Mouse (Mus musculus) forebrain, embryonic 12.5 days (tissue): ENCODE results near the gene Zc3h7b. TPM values are rescaled to one million over a fixed set of nuclear protein-coding genes. Genes with fewer than 3 reads are reported as not detected.

Source experiments
- ATAC-seq: fragments of 200-750 bp; cut with Nextera tagmentation; 2 replicates; pipeline ENCODE4 v1.8.0; 2017; ENCODE audit warnings: moderate TSS enrichment; ENCODE audit not compliant: low FRiP score
- H3K27ac ChIP-seq: fragments of 300-500 bp; sonication (generic); 2 replicates; pipeline ENCODE4 v1.5.1; 2016; ENCODE audit warnings: mild to moderate bottlenecking
- H3K27me3 ChIP-seq: fragments of 300-500 bp; sonication (generic); 2 replicates; pipeline ENCODE4 v1.6.1; 2016; ENCODE audit warnings: mild to moderate bottlenecking
- H3K36me3 ChIP-seq: fragments of 300-500 bp; sonication (generic); replicated peaks from 2 replicates; pipeline ENCODE4 v1.6.1; 2016; ENCODE audit warnings: mild to moderate bottlenecking
- H3K4me1 ChIP-seq: fragments of 300-500 bp; sonication (generic); 2 replicates; pipeline ENCODE4 v1.6.1; 2016
- H3K4me2 ChIP-seq: fragments of 300-500 bp; sonication (generic); 2 replicates; pipeline ENCODE4 v1.6.1; 2016; ENCODE audit warnings: mild to moderate bottlenecking, moderate library complexity
- H3K4me3 ChIP-seq: fragments of 300-500 bp; sonication (generic); replicated peaks from 2 replicates; pipeline ENCODE4 v1.5.1; 2016; ENCODE audit warnings: mild to moderate bottlenecking
- H3K9ac ChIP-seq: fragments of 300-500 bp; sonication (generic); 2 replicates; pipeline ENCODE4 v1.6.1; 2016; ENCODE audit warnings: mild to moderate bottlenecking
- H3K9me3 ChIP-seq: fragments of 300-500 bp; sonication (generic); 2 replicates; pipeline ENCODE4 v1.6.1; 2016
- WGBS: fragments of 180-500 bp; shearing (Covaris S2); methylation state at CpG from one replicate; pipeline ENCODE4 v1.1.7; 2016; 5-methylcytosine and 5-hydroxymethylcytosine counted together
- polyA plus RNA-seq: library from polyadenylated mRNA; unstranded; fragments of >200 nt; fragmentation: Nextera tagmentation; extraction: Ambion mirVana; gene quantifications from 2 replicates; pipeline ENCODE4 v1.2.1, GENCODE M21; 2016

The Zc3h7b gene
- polyA plus RNA-seq, 1 experiment from 2014 or later: 45.8 TPM

DNA sequence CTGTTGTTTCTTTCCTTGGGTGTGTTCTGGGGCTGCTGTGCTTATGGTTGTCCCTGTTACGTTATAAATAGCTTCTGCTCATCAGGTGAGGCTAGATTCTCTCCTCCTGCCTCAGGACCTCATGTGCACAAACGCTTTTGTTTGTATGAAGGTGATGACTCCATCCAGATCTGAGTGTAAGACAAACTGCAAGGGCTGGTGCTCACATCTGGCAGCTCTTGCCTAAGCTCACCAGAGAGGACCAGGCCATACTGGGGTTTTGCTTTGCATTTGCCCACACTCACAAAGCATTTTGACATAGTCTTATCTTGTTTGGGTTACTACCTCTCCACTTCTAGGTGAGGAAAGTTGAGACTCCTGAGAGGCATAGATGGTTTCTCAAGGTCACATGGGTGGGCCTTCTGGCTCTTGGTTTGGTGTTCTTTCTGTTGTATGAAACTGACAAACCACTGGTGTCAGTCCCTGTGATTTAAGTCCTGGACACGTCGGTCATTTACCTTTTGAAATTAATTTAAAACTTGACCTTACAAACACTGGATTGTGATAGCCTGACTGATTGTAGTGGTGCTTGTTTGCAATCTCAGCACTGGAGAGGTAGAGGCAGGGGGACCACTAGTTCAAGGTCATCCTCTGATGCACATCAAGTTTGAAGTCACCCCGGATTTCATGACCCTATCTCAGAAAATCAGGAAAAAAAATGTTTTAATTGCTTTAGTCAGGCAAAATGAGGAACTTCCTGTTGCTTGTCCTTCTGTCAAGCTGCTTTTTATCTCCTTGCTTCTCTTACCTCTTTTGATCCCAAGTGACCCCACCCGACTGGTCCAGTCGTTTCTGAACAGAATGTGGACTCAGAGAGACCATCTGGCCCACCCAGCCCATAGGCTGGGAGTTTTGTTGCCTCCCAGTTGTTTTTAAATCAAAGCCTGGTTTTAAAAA, 68.1 kb downstream of the Zc3h7b start:
- peak overlapping the region; percentile 62 for H3K4me3 ChIP-seq
- H3K27ac ChIP-seq: no peak overlapping the region
- no peak for ATAC-seq
- H3K36me3 ChIP-seq: peaks cover 25% of the 10 kb centered on the region
- H3K9ac ChIP-seq: peak overlapping the region; percentile 83
- H3K9me3 ChIP-seq: no peaks in the 10 kb centered on the region
- WGBS: 75% methylated on average over 7 of the region's 7 CpGs
- H3K27me3 ChIP-seq: no peaks in the 10 kb centered on the region
- H3K4me2 ChIP-seq: peak overlapping the region; percentile 88
- H3K4me1 ChIP-seq: peaks cover 40% of the 10 kb centered on the region

DNA sequence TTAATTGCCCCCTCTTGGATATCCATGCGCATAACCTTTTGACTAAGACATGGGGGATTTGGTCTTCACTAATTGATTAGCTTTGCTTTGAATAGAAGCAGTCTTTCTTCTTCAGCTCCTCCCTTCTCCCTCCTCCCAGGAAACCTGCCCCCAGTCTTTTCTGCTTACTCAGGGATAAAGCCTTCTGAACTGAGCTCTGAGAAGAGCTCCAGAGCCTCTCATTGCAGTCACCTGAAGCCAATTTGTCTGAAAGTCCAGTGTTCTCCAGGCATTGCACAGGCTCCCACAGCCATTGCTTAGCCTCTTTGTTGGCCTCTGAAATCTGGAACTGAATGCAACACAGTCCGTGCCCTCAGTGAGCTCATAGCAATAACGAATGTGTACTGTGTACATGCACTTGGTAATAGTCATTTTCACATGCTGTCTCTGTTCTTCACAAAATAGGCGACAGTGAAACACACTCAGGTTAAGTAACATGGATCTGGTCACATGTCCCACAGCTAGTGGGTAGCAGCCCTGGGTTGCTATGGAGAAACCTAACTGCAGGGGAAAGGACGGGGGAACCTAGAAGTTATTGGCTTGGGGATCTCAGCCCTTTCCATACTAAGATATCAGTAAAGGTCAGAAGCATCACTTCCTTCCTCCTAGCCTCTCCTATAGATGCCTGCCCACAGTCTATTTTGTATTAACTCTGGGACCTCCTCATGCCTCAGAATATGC, 69.3 kb downstream of the Zc3h7b start:
- 0 out of 2 replicates have a peak overlapping the region, but pooled peaks have one; percentile 2 for H3K9ac ChIP-seq
- H3K4me1 ChIP-seq: peaks cover 39% of the 10 kb centered on the region
- no peak for ATAC-seq
- 49% methylated on average over 5 of the region's 5 CpGs for WGBS
- H3K27ac ChIP-seq: no peak overlapping the region
- peaks cover 36% of the 10 kb centered on the region for H3K36me3 ChIP-seq
- H3K4me2 ChIP-seq: no peak overlapping the region
- H3K27me3 ChIP-seq: no peaks in the 10 kb centered on the region
- no peak overlapping the region for H3K4me3 ChIP-seq
- no peaks in the 10 kb centered on the region for H3K9me3 ChIP-seq

DNA sequence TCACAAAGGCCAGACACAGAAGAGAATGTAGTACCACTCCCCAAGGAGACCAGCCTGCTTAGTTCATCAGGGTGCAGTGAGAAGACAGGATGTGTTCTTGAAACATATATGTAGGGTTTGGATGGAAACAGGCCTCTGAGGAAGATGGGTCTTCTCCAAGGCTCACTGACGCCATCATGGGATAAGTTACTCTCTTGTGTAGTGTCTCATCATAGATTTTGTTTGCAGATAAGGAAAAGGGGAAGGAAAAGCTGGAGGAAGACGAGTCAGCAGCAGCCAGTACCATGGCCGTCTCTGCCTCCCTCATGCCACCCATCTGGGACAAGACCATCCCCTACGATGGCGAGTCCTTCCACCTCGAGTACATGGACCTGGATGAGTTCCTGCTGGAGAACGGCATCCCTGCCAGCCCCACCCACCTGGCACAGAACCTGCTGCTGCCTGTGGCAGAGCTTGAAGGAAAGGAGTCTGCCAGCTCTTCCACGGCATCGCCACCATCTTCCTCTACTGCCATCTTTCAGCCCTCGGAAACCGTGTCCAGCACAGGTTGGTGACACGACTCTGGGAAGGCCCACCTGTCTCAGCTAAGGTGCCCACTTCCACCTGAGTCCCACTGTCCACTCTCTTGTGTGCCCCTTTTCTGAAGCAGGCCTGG, 70.0 kb downstream of the Zc3h7b start:
- Histone ChIP-seq H3K27ac (no peak overlapping the region), H3K4me2 (no peak overlapping the region), H3K9me3 (no peaks in the 10 kb centered on the region), H3K4me3 (no peak overlapping the region), H3K9ac (no peak overlapping the region), H3K36me3 (peaks cover 43% of the 10 kb centered on the region), H3K4me1 (peaks cover 33% of the 10 kb centered on the region), H3K27me3 (no peaks in the 10 kb centered on the region)
- 94% methylated on average over 12 of the region's 12 CpGs for WGBS
- no peak for ATAC-seq

DNA sequence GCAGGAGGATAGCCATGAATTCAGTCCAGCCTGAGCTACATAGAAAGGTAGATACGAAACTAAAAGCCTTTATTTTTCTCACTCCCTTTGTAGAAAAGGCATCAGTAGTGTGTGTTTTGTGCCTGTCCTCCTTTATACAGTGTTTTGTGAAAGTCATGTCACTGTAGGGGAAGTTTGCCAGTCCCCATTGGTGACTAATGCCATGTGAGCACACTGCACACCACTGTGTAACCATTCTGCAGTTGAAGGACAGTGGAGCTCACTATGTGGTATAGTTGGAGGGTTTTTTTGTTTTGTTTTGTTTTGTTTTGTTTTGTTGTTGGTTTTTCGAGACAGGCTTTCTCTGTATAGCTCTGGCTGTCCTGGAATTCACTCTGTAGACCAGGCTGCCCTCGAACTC, 73.5 kb downstream of the Zc3h7b start:
- H3K27ac ChIP-seq: no peak overlapping the region
- no peak overlapping the region for H3K4me3 ChIP-seq
- H3K9me3 ChIP-seq: no peaks in the 10 kb centered on the region
- no peaks in the 10 kb centered on the region for H3K27me3 ChIP-seq
- peaks cover 73% of the 10 kb centered on the region for H3K36me3 ChIP-seq
- 84% methylated on average over 3 of the region's 3 CpGs for WGBS
- H3K9ac ChIP-seq: no peak overlapping the region
- H3K4me1 ChIP-seq: peaks cover 10% of the 10 kb centered on the region
- ATAC-seq: no peak
- H3K4me2 ChIP-seq: no peak overlapping the region

DNA sequence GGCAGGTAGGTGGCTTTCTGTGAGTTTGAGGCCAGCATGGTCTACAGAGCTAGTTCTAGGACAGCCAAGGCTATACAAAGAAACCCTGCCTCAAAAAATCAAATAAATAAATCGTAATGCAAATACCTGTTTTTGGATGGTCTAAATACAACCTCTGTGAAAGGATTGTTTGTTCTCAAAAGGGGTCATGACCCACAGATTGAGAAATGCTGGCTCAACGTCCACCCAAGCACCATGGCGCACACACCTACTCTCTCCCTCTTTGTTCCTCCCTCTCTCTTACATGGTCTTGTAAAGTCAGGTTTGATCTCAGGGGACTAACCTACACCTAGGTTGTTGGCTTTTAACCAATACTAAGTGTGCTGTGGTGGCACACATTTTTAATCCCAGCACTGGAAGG, 77.8 kb downstream of the Zc3h7b start:
- Histone ChIP-seq H3K27ac (no peak overlapping the region), H3K9me3 (no peaks in the 10 kb centered on the region), H3K4me1 (no peaks in the 10 kb centered on the region), H3K36me3 (peaks cover 90% of the 10 kb centered on the region), H3K9ac (no peak overlapping the region), H3K4me3 (no peak overlapping the region), H3K4me2 (no peak overlapping the region), H3K27me3 (no peaks in the 10 kb centered on the region)
- no peak for ATAC-seq
- WGBS: 92% methylated on average over 3 of the region's 3 CpGs

DNA sequence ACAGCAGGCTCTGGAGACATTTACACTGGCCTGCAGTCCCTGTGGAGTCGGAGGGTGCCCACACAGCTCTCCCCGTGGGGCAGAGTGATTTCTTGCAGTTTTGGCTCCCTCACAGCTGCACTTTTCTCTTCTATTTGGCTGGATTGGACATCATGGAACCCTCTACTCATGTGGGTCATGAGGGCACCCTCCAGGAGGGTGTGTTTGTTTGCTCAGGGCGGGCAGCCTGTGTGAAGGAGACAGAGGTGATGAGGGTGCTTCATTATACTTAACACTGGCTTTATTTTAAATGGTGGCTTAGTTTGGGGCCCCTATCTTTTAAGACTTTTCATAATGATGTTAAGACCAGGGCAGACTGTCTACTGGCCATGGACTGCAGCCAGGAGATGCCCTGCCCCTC, 80.0 kb downstream of the Zc3h7b start:
- Histone ChIP-seq H3K9me3 (no peaks in the 10 kb centered on the region), H3K4me2 (no peak overlapping the region), H3K36me3 (peaks cover 74% of the 10 kb centered on the region), H3K4me1 (no peaks in the 10 kb centered on the region), H3K27ac (no peak overlapping the region), H3K9ac (no peak overlapping the region), H3K4me3 (no peak overlapping the region), H3K27me3 (no peaks in the 10 kb centered on the region)
- ATAC-seq: no peak
- 86% methylated on average over 3 of the region's 3 CpGs for WGBS

DNA sequence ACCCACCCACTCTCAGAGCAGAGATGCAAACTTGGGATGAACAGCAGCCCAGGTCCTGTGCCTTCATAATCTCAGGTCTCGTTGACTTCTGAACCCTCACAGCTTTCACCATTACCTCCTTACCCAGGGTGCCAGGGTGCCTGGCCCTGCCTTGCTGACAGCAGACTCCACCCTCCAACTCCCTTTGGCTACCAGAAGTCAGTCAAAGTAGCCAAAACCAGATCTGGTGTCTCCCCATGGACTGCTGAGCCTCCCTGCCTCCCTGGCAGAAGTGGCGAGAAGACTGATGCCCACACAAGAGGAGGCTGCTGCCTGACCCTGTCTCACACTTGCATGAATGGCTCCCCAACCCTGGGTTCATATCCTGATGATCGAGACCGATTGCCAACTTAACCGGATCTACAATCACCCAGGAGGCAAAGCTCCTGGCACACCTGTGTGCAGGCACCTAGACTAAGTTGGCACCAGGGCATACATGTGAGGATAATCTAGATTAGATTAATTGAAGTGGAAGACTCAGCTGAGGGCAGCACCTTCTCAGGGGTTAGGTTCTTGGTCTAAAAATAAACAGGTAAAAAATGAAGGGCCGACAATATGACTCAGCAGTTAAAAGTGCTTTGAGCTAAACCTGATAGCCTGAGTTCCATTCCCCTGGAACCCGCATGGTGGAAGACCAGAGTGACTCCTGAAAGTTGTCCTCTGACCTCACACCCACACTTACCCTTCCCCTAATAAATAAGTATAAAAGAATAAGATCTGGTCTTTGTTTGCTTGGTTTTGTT, 83.8 kb downstream of the Zc3h7b start:
- Histone ChIP-seq H3K27me3 (no peaks in the 10 kb centered on the region), H3K4me1 (peaks cover 4% of the 10 kb centered on the region), H3K27ac (no peak overlapping the region), H3K4me2 (no peak overlapping the region), H3K4me3 (no peak overlapping the region), H3K9me3 (no peaks in the 10 kb centered on the region), H3K9ac (no peak overlapping the region), H3K36me3 (peaks cover 42% of the 10 kb centered on the region)
- 88% methylated on average over 7 of the region's 7 CpGs for WGBS
- ATAC-seq: no peak

DNA sequence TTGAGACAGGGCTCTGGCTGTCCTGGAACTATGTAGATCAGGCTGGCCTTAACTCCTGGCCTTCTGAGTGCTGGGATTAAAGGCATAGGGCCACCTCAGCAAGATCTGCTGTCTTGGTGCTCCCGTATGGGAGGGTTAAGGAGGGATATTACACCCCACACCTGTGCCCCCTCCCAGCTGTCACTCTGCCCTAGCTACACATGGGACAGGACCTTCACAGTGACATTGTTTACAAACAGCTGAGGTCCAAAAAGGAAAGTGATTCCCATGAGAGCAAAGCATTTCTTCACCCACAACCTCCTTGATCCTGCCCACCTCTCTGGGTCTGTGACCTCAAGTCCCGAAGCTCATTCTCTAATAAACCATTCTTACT, 84.3 kb downstream of the Zc3h7b start:
- H3K9ac ChIP-seq: no peak overlapping the region
- peaks cover 4% of the 10 kb centered on the region for H3K4me1 ChIP-seq
- no peak overlapping the region for H3K4me3 ChIP-seq
- WGBS: 66% methylated on average over 2 of the region's 2 CpGs
- H3K27ac ChIP-seq: no peak overlapping the region
- H3K9me3 ChIP-seq: no peaks in the 10 kb centered on the region
- no peaks in the 10 kb centered on the region for H3K27me3 ChIP-seq
- H3K4me2 ChIP-seq: no peak overlapping the region
- no peak for ATAC-seq
- peaks cover 36% of the 10 kb centered on the region for H3K36me3 ChIP-seq

DNA sequence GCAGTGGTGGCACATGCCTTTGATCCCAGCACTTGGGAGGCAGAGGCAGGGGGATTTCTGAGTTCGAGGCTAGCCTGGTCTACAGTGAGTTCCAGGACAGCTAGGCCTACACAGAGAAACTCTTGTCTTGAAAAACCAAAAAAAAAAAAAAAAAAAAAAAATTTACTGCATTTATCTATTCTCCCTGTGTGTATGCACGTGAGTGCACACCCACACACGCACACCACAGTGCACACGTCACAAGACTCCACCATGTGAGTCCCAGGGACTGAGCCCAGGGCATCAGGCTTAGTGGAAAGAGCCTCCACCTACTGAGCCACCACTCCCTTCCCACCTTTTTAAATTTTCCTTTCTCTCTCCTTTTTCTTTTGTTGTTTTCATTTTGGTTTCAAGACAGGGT, 85.7 kb downstream of the Zc3h7b start:
- no peak overlapping the region for H3K27ac ChIP-seq
- no peaks in the 10 kb centered on the region for H3K9me3 ChIP-seq
- H3K4me3 ChIP-seq: no peak overlapping the region
- H3K36me3 ChIP-seq: peaks cover 23% of the 10 kb centered on the region
- H3K9ac ChIP-seq: no peak overlapping the region
- WGBS: 93% methylated on average over 4 of the region's 4 CpGs
- H3K27me3 ChIP-seq: peaks cover 6% of the 10 kb centered on the region; the same call in 1 of the 2 replicates
- no peak overlapping the region for H3K4me2 ChIP-seq
- H3K4me1 ChIP-seq: peaks cover 4% of the 10 kb centered on the region
- no peak for ATAC-seq

DNA sequence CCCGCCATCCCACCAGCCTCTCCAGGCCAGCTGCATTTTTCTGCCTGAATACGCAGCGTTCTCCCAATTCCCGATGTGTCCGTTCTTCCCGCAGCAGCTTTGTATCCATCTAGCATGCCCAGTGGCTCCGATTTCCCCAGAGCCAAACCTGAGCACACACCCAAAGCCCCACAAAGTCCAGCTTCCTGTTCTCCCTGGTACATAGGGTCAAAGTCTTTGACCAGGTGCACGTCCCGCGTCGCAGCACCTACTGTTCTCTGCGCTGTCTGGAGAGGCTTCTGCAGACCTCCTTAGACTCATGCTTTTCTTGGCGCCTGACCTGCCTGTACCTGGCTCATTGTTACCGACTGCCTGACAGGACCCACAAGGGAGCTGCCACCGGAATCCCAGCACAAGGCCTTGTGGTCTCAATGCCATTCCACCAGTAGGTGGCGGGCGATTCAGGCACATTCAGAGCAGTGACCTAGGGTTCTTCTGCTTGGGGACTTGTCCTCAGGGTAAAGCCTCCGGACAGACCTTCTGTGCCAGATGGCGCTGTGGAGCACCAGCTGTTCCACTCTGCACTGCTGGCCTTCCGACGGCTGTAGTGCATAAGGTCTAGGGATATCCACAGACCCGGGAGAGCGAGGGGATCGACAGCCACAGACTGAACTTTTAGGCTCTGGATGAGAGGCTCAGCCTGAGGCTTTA, 86.4 kb downstream of the Zc3h7b start:
- Histone ChIP-seq H3K9ac (0 out of 2 replicates have a peak overlapping the region, but pooled peaks have one; percentile 38), H3K27ac (peak overlapping the region; percentile 63; the same call in 1 of the 2 replicates), H3K36me3 (peaks cover 15% of the 10 kb centered on the region), H3K27me3 (peaks cover 6% of the 10 kb centered on the region; the same call in 1 of the 2 replicates), H3K4me2 (peak overlapping the region; percentile 29), H3K4me3 (no peak overlapping the region), H3K4me1 (peaks cover 11% of the 10 kb centered on the region), H3K9me3 (no peaks in the 10 kb centered on the region)
- 17% methylated on average over 24 of the region's 24 CpGs for WGBS
- ATAC-seq: peak; percentile 82

DNA sequence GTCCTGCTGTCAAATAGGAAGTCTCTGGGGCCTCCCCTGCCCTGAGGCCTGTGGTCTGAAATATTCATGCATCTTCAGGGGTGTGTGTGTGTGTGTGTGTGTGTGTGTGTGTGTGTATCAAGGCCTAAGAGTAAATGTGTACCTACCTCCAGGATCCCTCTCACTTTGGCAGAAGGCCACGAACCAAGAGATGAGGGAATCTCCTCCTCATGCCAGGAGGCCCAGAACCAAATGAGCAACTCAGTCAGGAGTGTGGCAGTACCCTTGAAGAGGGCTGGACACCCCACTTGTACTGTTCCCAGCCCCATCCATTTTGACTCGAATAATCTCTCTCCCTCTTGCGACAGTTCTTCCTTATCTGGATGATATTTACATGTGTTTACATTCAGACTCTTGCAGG, 87.4 kb downstream of the Zc3h7b start:
- peaks cover 15% of the 10 kb centered on the region for H3K4me1 ChIP-seq
- no peak overlapping the region for H3K4me3 ChIP-seq
- H3K9me3 ChIP-seq: no peaks in the 10 kb centered on the region
- H3K4me2 ChIP-seq: no peak overlapping the region
- no peak overlapping the region for H3K27ac ChIP-seq
- 93% methylated on average over 3 of the region's 3 CpGs for WGBS
- peaks cover 12% of the 10 kb centered on the region for H3K27me3 ChIP-seq
- H3K9ac ChIP-seq: no peak overlapping the region
- no peak for ATAC-seq
- 0 out of 2 replicates have a peak, but pooled peaks cover 7% of the 10 kb centered on the region for H3K36me3 ChIP-seq
